Mouse (Mus musculus) granulocyte monocyte progenitor cell, adult 5-6 weeks (primary cell): ENCODE data around the gene Myo1h. TPM values are rescaled to one million over a fixed set of nuclear protein-coding genes. Genes with fewer than 3 reads are reported as not detected.
A peak's percentile ranks its signal among the peaks of the same experiment; 100 is the strongest.

Source experiments
- ATAC-seq: replicated peaks from 2 replicates; pipeline ENCODE4 v1.8.0; 2016; ENCODE audit warnings: mild to moderate bottlenecking, moderate TSS enrichment, inconsistent platforms; ENCODE audit not compliant: poor library complexity, severe bottlenecking
- total RNA-seq, 2 experiments: library from RNA; stranded (forward) in 1 of 2; stranded (reverse) in 1 of 2; fragments of 200-712, 200-1000 nt in 1 of 2; fragments of >200 nt in 1 of 2; fragmentation: Nextera tagmentation in 1 of 2; gene quantifications; 2 replicates each; pipeline ENCODE4 v1.2.3; 2014 to 2017

The Myo1h gene
- total RNA-seq, 2 experiments from 2014 or later = 0.15 to 0.82 TPM

DNA sequence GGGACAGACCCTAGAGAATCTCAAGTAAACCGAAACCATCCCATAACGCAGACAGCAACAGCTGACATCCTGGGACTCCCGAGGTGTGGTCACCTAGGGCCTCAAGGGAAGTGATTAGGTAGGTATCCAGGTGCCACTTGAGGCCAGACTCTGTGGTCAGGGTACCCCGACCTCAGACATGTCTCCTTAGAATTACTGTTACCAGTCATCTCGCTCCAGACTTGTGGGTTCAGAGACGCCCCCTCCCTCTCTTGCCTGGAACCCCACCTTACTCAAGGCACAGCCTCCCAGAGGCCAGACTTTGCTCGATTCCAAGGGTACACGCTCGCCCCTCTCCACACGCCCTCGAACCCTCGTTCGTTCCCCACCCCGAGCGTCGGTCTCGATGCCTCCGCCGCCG lies 90.8 kb downstream of the Myo1h start:
- ATAC-seq = no peak

GRCm38 (mm10) chr5:114380209-114381012 lies 91.4 kb downstream of the Myo1h start, which contains the start of the genes Kctd10 and Ube3b:
Gene Kctd10 (minus strand): TSS chr5:114380508.
Gene Ube3b (plus strand): TSS chr5:114380607.
- peak; percentile 57 for ATAC-seq

- no peak for ATAC-seq
These were observed 92.0 kb downstream of the Myo1h start for GRCm38 (mm10) chr5:114381013-114381351.

DNA sequence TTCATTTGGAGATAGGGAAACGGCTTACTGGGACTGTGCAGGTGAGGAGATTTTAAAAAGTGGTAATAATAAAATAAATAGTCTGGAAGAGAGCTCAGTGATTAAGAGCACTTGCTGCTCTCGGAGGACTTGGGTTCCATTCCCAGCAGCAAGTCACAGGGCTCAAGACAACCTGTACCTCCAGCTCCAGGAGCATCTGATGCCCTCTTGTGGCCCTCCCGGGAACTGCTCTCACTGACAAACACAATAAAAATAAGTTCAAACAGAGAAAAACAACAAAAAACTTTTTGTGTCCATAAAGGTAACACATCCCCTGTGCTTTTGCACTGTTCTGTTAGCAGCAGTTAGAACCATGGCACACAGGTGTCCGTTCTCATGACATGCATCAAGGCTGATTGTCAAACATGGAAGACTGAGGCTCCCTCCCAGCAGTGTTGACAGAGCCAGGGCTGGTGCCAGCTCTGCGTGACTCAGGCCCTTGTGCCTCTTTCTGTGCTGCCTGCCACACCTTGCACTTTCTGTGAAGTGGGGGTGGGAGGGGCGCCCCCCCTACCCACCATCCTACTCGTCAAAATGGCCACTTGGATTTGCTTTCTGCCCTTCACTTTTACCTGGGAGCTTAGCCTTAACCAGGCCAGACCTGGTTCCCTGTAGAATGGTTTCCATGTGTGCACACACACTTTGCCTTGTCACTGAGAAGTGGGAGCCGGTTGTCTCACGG lies 94.4 kb downstream of the Myo1h start:
- ATAC-seq = no peak

DNA sequence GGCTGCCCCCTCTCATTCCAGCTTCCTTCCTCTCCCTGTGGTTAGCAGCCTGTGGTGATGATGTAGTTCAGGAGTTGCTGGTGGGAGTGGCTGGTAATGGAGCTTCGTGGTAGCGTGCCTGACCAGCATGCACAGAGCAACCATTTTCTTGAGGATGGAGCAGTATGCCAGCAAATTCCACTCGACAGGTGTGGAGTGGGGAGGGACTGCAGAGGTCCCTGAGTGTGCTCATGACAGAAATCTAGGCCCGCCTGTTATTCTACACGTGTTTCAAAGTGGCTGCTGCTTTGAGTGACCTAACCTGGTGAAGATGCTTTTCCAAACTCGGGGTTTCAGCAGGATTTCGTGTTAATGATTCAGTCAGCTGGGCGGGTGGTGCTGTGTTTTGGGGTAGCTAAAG lies 95.5 kb downstream of the Myo1h start:
- ATAC-seq = no peak

GRCm38 (mm10) chr5:114393169-114393568 lies 104.2 kb downstream of the Myo1h start:
- ATAC-seq = no peak

DNA sequence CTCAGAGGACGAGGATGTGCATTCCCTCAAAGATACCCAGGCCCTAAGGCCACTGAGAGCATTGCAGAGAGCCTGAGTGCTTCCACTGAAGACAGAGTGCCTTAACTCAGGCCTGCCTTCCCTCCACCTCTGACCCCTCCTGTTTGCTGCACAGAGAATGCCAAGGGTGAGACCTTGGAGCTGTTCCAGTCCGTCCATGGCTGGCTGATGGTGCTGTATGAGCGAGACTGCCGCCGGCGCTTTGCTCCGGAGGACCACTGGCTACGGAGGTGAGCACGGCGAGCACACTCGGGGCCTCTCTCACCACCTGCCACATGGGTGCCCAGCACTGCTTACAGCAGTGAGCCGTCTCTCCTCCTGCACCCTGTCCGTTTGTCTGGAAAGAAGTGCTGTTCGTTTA lies 117.6 kb downstream of the Myo1h start:
- no peak for ATAC-seq

DNA sequence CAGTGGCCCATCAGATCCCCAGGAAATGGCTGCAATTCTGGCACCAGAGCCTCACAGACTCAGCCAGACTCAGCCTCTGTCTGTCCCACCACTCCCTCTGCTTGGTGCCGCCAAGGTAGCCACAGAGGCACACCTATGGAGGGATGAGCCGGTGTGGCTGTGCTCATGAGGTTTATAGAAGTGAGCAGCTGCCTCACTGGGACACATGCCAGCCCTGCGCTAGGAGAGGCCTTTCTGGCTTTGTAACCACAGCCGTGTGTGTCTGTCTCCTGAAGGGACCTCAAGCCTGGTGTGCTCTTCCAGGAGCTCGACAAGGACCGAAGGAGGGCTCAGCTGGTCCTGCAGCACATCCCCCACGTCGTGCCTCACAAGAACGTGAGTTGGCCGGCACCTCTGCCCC lies 118.3 kb downstream of the Myo1h start:
- no peak for ATAC-seq

DNA sequence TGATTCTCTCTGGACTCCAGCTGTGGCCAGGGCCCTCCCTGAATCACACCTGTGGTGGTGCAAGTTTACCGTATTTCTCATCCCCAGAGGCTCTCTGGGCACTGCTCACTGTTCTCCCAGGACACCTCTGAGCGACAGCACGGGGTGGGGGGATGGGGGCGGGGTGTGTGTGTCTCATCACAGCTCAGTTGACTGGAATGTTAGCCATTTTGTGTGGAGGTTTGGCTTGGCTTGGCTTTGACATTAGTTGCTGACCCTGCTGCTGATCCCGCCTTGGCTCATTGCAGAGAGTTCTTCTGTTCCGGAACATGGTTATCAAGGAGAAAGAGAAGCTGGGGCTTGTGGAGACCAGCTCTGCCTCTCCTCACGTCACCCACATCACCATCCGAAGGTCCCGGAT lies 118.8 kb downstream of the Myo1h start:
- ATAC-seq = no peak

- no peak for ATAC-seq
These were observed 119.9 kb downstream of the Myo1h start for GRCm38 (mm10) chr5:114408846-114409245.

- no peak for ATAC-seq
These were observed 121.5 kb downstream of the Myo1h start for GRCm38 (mm10) chr5:114410429-114410828.

GRCm38 (mm10) chr5:114412361-114412998 lies 123.5 kb downstream of the Myo1h start:
- ATAC-seq = no peak

- ATAC-seq = no peak
These were observed 124.2 kb downstream of the Myo1h start for GRCm38 (mm10) chr5:114413067-114413735.

Other genes starting within 250 kb of the Myo1h start
- 5.5 and 6.5 TPM in 2 replicates for gene Usp30, start 223.7 kb upstream of the Myo1h start, total RNA-seq (2014; fragmentation: Nextera tagmentation)
- 3.0 and 5.6 TPM in 2 replicates for gene Usp30, start 223.7 kb upstream of the Myo1h start, total RNA-seq (2017)
- gene Svop, start 197.6 kb upstream of the Myo1h start, total RNA-seq (2014; fragmentation: Nextera tagmentation) = not detected in 2 replicates
- not detected in 2 replicates for gene Svop, start 197.6 kb upstream of the Myo1h start, total RNA-seq (2017)
- 12.0 and 14.8 TPM in 2 replicates for gene Alkbh2, start 160.9 kb upstream of the Myo1h start, total RNA-seq (2014; fragmentation: Nextera tagmentation)
- gene Alkbh2, start 160.9 kb upstream of the Myo1h start, total RNA-seq (2017) = 2.4 and 9.2 TPM in 2 replicates
- 39.0 and 45.5 TPM in 2 replicates for gene Ung, start 158.8 kb upstream of the Myo1h start, total RNA-seq (2014; fragmentation: Nextera tagmentation)
- gene Ung, start 158.8 kb upstream of the Myo1h start, total RNA-seq (2017) = 23.6 and 38.6 TPM in 2 replicates
- 0.45 and 1.7 TPM in 2 replicates for gene Acacb, start 142.6 kb upstream of the Myo1h start, total RNA-seq (2014; fragmentation: Nextera tagmentation)
- gene Acacb, start 142.6 kb upstream of the Myo1h start, total RNA-seq (2017) = 0.10 and 0.13 TPM in 2 replicates
- not detected in 2 replicates for gene Foxn4, start 15.4 kb upstream of the Myo1h start, total RNA-seq (2014; fragmentation: Nextera tagmentation)
- not detected in 2 replicates for gene Foxn4, start 15.4 kb upstream of the Myo1h start, total RNA-seq (2017)
- gene Kctd10, start 91.3 kb downstream of the Myo1h start, total RNA-seq (2014; fragmentation: Nextera tagmentation) = 18.5 and 29.5 TPM in 2 replicates
- 38.2 and 49.8 TPM in 2 replicates for gene Kctd10, start 91.3 kb downstream of the Myo1h start, total RNA-seq (2017)
- gene Ube3b, start 91.4 kb downstream of the Myo1h start, total RNA-seq (2014; fragmentation: Nextera tagmentation) = 27.6 and 34.3 TPM in 2 replicates
- gene Ube3b, start 91.4 kb downstream of the Myo1h start, total RNA-seq (2017) = 13.3 and 16.9 TPM in 2 replicates
- 7.2 and 14.4 TPM in 2 replicates for gene Mmab, start 154.9 kb downstream of the Myo1h start, total RNA-seq (2014; fragmentation: Nextera tagmentation)
- 11.0 and 21.3 TPM in 2 replicates for gene Mmab, start 154.9 kb downstream of the Myo1h start, total RNA-seq (2017)
- 6.6 and 9.2 TPM in 2 replicates for gene Mvk, start 155.1 kb downstream of the Myo1h start, total RNA-seq (2014; fragmentation: Nextera tagmentation)
- gene Mvk, start 155.1 kb downstream of the Myo1h start, total RNA-seq (2017) = 8.2 and 18.0 TPM in 2 replicates